Mouse (Mus musculus): Measurements from ENCODE around the gene Fbxo33.

Fbxo33 gene

GRCm38 (mm10) chr12:59198750-59199149 is 20.8 kb downstream of the Fbxo33 start:
- DNase-seq (ENCODE audit: extremely low spot score, low spot score) = no peak

GRCm38 (mm10) chr12:59195941-59196340 is 23.6 kb downstream of the Fbxo33 start:
- no peak for DNase-seq (ENCODE audit: extremely low spot score, low spot score)

GRCm38 (mm10) chr12:59195065-59195464 is 24.5 kb downstream of the Fbxo33 start:
- DNase-seq (ENCODE audit: extremely low spot score, low spot score) = no peak

- no peak for DNase-seq (ENCODE audit: extremely low spot score, low spot score)
Observed at GRCm38 (mm10) chr12:59194341-59195003, 25.1 kb downstream of the Fbxo33 start.

GRCm38 (mm10) chr12:59193637-59194036 is 25.9 kb downstream of the Fbxo33 start:
- no peak for DNase-seq (ENCODE audit: extremely low spot score, low spot score)

GRCm38 (mm10) chr12:59188086-59188682 is 31.3 kb downstream of the Fbxo33 start:
- no peak for DNase-seq (ENCODE audit: extremely low spot score, low spot score)

- DNase-seq (ENCODE audit: extremely low spot score, low spot score) = no peak
Observed at GRCm38 (mm10) chr12:59177814-59178213, 41.7 kb downstream of the Fbxo33 start.

- no peak for DNase-seq (ENCODE audit: extremely low spot score, low spot score)
Observed at GRCm38 (mm10) chr12:59169935-59170334, 49.6 kb downstream of the Fbxo33 start.

- no peak for DNase-seq (ENCODE audit: extremely low spot score, low spot score)
Observed at GRCm38 (mm10) chr12:59166557-59166956, 53.0 kb downstream of the Fbxo33 start.

GRCm38 (mm10) chr12:59164522-59164921 is 55.0 kb downstream of the Fbxo33 start:
- no peak for DNase-seq (ENCODE audit: extremely low spot score, low spot score)

GRCm38 (mm10) chr12:59162797-59163196 is 56.7 kb downstream of the Fbxo33 start:
- no peak for DNase-seq (ENCODE audit: extremely low spot score, low spot score)

GRCm38 (mm10) chr12:59161091-59161490 is 58.4 kb downstream of the Fbxo33 start:
- DNase-seq (ENCODE audit: extremely low spot score, low spot score) = no peak

Data from neural tube, embryonic 10.5 days (tissue).